Mouse (Mus musculus): ENCODE data around the gene Tomm6.
"Not testable (repeated sequence)": the region's sequence is repeated elsewhere in the genome, so short reads cannot be mapped to it uniquely, and the experiment has no call there.

The Tomm6 gene

DNA sequence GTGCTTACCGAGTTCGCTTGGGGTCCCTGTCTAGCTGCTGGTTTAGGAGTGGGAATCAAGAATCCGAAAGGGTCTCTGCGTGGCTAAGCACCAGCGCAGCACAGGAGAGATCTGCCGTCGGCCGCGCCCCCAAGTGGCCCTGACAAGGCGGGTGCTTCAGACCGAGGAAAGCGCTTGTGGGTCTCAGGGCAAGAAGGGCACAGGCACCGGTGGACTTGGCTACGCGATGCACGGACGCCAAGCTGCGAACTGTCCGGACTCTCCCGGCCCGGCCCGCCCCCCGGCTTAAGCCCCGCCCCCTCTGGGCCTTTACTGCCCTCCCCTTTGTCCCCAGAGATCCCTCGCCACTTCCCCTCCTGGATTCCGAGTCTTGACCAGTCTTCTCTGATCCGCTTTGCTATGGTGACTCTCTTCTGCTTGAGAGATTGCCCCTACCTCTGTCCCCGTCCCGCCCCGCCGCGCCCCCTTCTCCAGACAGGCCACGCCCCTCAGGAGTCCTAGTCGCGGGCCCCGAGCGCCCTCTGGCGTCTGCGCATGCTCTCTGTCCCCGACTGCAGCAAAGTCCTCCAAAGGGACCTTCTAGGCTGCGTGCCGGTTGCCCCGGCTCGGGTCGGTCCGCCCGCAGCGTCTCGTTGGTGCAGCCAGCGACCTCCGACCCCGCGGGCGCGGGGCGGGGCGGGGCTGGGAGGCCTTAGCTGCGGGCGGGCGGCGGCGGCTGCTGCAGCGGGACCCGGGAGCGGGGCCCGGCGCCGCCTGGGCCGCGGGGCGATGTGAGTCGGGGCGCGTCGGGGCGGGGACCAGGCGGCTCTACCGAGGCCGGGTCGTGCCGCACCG lies 6.5 kb upstream of the Tomm6 start, which contains the start of gene Prickle4:
Prickle4 (minus strand) TSS at position 234 of the 834 bp plus-strand sequence.
- peak; percentile 99 for DNase-seq

DNA sequence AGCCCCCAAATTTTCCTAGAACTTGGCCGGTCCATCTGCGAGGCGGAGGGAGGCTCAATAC lies 6.1 kb upstream of the Tomm6 start, which contains the start of gene Gm21981:
Gm21981 (minus strand) TSS at position 14 of the 61 bp plus-strand sequence.
- no peak for DNase-seq

DNA sequence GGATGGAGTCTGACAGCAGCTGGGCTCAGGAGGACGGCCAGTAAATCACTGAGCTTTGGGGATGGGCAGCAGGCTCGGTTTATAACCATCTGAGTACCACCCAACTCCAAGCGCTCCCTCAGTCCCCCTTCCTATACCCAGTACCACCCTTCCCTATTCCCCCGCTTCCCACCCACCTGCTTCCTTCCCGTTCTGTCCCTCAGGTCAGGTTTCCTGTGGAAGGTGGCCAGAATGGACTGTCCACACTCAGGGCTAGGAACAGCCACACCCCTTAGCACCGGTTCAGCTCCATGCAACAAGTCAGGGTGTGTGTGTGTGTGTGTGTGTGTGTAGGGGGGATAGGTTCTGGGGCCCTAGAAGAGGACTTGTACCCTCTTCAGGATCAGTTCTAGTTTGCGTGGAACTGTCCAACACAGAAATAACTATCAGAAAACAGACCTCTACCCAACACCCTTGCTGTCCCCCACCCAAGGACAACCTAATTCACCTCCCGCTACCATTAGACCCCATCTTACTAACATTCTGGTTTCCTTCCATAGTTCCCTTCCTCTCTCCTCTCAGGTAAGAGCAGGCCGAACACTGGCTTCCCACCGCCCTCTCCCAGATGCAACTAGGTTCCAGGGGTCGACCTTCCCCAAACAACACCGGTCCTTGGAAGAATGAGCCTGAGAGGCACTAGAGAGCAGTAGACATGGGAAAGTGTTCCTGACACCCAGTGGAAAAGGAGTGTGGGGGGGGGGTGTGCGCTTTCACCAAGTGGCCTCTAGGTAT lies 5.7 kb upstream of the Tomm6 start:
- DNase-seq: no peak

DNA sequence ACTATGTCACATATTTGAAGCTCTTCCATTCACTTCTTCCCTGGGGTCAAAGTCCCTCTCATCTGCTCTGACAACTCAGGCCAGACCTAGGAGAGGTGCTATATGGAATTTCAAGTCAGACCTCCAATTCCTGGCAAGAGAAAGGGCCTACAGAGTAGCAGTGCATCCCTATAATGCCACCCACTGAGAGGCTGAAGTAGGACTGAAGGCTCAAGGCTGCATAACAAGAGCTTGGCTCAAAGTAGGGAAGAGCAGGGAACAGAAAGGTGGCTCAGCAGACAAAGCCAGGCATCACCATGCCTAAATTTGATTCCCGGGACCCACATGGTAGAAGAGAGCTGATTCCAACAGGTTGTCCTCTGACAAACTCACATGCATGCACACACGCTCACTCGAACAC lies 3.5 kb upstream of the Tomm6 start:
- no peak for DNase-seq

DNA sequence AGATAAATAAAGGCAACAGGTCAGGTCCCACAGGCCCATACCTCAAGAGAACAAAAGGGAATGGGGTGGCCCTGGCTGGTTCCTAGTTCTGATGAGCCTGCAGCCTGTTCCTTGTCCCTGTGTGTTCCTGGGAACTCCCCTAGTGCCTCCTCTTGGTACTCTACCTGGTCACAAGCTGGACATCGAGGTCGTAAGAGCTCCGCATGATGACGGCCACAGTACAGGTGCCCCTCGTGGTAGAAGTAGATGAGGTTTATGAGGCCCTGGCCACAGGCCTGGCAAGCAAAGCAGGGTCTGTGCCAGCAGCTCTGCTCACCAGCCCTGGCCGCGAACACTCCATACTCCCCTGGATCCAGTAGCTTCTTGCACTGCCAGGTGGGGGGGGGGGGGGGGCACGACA lies 1.7 kb upstream of the Tomm6 start:
- no peak for DNase-seq

DNA sequence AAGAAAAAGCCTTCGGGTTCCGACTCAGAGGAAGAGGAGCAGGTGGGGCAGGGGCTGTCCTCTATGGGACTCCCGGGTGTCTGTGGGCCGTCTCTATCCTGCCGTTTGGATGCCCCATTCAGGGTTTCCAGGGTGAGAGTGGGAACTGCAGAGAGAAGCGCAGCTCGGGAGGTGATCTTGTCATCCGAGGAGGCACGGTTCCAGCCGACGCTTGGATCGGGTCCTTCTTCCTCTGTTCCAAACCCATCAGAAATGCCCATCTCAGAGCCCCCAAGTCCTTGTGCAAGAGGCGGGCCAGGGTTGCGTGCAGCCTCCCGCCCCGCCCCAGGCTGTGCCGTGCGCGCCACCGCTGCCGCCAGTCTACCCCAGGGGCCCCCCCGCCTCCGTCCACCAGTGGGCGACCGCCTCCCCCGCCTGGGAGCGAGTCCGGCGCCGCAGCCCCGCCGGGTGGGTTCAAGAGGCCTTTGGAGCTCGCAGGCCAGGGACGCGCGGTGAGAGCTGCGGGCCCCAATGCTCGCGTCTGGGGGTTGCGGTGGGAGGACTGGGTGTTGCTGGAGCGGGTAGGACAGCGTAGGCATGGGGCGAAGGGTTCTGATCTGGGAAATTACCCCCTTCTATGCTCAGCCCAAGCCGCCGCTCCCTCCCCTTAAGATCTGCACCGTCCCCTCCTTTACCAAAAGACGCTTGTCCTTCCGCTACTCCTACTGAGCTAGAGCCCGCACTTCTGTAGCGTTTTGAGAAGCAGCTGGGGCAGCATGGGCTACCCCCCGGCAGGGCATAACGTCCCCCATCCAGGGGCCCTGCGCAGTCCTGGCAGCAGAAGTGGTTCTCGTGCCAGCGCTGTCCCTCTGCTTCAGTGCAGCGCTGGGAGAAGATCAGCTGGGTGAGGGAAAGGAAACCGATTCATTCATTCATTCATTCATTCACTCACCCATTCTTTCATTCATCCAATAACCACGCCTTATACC lies 706 bp upstream of the Tomm6 start, which contains the start of gene Frs3:
Frs3 (plus strand) TSS at position 423 of the 968 bp plus-strand sequence.
- DNase-seq: peak; percentile 75

DNA sequence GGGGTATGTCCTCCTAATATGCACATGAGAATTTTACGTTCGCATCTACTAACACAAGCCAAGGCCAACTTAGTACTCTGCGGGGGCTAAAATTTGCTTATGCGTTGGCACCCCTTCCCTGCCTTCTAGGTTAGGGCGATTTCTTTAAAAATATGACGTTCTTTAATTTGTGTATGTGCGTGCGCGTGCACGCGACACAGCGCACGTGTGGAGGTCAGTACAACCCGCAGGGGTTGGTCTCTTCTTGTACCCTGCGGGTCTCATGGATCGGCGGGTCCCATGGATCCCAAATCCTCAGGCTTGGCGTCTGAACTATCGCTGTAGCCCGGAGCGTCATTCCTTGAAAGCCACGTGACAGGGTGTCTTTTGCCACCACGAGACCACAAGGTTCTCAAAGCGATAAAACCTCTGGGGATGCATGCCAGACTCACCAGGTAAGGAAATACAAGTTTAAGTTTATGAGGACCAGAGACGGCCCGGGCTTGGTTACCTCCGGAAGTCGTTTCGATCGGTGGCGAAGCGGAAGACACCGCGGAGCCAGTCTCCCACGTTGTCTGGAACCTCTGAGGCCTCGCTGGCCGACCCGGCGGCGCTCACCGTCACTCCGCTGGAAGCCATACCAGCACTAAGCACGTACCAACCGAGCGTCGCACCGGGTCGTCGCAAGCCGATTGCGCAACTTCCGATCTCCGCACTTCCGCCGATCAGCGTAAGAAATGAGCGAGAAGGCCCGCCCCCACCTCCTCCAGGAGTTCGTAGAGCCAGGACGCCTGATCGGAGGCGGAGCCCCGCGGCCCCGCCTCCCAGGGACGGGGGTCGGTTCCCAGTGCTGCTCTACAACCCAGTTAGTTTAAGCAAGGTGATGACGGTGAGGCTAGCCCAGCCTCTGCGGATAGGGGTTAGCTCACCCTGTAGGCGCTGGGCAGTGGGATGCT lies 510 bp downstream of the Tomm6 start:
- peak; percentile 96 for DNase-seq

DNA sequence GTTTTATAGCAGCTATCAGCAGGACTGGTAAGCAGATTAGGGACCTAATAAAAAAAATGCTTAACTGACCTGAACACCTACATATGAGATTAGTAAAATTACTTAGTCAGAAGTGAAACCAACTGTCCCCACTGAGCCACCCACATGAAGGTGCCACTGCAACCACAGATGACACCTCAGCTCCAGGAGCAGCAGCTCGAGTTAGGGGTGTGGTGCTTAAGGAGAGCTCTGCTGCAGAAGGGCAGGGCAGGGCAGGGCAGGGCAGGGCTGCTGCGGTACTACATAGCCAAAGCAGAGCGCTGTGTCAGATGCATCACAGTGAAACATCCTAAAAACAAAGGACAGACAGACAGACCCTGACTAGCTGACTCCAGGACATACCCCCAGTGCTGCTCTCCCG lies 5.3 kb downstream of the Tomm6 start:
- DNase-seq: no peak

DNA sequence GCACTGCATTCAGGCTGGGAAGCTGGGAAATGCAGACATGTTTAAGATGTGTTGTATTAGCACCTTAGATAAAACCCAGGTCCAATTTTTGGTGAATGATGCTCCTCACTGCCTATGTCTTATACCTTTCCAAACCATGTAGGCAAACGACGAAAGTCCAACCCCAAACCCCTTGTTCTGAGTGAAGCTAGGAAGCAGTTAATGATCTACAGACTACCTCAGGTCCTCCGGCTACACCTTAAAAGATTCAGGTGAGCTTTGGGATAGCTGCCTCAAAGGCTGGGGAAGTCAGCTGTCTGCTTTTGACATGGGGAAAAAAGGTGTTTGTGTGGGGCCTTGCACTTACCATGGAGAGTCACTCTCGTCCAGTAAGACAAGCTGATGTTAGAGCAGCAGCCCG lies 9.5 kb downstream of the Tomm6 start:
- no peak for DNase-seq

DNA sequence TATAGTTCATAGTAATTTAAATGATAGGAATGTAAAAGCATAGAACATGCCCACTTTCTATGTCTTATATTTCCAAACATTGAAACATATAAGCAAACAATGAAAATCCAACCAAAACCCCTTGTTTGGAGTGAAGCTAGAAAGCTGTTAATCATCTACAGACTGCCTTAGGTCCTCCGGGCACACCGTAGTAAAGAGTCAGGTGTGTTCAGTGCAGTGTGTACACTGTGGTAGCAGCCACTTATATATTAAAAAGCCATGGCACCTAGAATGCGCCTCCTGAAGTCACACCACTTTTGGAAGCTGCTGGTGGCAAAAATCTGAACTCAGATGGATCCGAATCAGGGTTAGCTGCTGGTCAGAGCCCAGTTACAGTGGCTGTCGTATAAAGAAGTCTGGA lies 9.9 kb downstream of the Tomm6 start:
- no peak for DNase-seq

DNA sequence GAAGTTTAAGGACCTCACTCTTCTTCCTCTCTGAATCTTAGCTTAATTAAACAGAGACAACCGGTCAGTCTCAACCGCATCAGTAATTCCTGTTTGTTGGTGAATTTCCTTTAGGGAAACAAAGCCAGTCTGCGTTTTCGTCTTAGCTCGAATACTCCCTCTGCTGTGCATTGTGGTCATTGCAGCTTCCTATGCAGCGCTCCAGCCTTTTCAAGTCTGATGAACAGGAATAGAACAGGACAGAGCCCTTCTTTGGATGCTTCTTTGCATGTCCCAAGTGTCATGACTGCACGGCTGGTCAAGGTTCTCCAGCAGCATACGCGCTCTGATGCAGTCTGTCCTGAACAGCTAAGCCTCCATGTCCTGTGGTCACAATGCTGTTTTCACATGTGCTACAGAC lies 11.6 kb downstream of the Tomm6 start:
- DNase-seq: peak; percentile 71

DNA sequence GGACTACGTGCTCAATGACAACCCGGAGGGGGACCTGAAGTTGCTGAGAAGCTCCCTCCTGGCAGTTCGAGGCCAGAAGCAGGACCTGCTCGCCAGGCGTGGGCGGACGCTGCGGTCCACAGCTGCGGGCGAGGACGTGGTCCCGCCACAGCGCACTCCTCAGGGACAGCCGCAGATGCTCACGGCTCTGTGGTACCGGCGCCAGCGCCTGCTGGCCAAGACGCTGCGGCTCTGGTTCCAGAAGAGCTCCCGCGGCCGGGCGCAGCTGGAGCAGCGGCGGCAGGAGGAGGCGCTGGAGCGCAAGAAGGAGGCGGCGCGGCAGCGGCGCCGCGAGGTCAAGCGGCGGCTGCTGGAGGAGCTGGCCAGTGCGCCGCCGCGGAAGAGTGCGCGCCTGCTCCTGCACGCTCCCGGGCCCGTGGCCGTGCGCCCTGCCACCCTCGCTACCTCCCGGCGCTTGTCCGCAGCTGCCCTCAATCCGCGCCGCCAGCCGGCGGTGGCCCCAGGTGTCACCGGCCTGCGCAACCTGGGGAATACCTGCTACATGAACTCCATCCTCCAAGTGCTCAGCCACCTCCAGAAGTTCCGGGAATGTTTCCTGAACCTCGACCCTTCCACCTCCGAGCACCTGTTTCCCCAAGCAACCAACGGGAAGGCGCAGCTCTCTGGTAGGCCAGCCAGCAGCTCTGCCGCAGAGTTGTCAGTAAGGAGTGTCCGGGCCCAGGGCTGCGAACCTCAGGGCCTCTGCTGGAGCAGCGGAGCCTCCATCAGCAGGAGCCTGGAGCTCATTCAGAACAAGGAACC lies 15.7 kb downstream of the Tomm6 start:
- no peak for DNase-seq

DNA sequence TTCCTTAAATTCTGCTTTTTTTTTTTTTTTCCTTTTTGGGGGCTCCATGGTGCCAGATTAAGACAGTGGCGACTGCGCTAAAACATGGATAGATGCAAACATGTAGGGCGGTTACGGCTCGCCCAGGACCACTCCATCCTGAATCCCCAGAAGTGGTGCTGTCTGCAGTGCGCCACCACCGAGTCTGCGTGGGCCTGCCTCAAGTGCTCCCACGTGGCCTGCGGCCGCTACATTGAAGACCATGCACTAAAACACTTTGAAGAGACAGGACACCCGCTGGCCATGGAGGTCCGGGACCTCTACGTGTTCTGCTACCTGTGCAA lies 16.2 kb downstream of the Tomm6 start:
- DNase-seq: no peak

DNA sequence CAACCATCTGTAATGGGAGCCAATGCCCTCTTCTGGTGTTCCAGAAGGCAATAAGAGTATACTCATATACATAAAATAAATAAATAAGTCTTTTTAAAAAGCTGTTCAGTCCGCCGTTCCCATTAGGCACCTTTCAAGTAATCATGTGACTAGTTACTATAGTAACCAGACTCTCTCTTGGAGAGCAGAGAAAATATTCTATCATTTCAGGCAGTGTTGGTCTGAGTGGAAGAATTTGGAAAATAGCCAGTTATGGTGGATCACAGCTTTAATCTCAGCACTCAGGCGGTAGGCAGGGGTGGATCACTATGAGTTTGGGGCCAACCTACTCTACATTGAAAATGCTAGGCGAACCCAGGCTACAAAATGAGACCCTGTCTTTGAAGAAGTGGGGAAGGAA lies 19.0 kb downstream of the Tomm6 start:
- no peak for DNase-seq

DNA sequence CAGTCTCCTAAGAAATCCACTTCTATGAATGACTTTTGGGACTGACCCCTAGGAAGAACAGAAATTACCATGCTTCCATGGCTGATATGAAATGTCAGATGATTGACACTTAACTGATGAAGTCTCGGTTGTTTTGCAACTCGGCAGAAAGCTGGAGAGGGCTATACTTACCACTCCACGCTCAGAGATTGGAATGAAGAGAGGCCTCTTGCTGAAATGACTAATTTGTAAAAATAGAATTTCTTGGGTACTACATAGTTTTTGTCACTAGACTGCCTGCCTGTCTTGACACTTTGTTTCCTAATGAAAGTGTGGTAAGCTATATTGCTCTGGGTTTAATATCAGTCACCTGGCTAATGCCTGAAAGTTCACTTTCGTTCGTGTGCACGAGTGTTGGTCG lies 23.7 kb downstream of the Tomm6 start:
- DNase-seq: no peak

DNA sequence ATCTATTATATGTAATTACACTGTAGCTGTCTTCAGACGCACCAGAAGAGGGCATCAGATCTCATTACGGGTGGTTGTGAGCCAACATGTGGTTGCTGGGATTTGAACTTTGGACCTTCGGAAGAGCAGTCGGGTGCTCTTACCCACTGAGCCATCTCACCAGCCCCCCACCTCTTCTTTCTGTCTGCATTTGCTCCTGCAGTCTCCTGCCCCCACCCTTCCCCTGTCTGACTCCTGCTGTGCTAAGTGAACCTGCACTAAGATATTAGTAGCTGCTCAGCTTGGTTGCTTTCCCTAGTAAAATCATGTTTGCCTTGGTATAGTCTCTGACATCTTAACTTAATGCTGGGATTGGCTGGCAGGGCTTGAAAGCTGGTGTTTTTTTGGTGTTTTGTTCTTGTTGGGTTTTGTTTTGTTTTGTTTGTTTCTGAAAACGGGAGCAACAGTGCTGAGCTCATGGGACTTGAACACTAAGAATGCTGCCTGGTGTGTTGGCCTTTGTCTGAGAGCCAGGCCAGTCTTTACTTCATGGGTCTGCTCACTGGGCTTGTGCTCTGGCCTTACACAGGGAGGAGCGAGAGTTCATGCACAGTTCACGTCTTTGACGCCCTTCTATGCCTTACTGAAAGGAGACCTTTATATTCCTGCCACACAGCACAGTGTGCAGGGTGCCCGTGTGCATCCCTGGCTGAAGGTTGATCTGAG lies 25.0 kb downstream of the Tomm6 start:
- DNase-seq: no peak

DNA sequence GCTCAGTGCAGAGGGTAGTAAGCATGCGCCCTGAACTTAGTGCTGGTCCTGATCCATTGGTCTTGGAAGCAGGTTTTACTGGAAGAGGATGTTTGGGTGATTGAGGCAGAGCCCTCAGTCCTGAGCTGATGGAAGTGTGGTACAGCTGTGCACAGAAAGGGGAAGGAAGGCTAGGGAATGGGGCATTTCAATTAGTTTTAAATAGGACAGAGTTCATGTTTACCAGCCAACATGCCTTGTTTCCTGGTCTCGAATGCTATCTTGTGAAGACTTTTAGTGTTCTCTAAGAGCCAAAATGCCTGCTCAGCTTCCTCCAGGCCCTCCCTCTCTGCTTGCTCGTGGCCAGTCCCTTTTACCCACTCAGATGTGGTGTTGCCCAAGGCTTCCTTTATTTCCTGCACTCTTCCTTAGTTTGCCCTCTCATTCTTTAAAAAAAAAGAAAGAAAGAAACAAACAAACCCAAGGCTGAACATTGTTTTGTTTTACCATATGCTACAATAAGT lies 29.4 kb downstream of the Tomm6 start:
- DNase-seq: no peak

DNA sequence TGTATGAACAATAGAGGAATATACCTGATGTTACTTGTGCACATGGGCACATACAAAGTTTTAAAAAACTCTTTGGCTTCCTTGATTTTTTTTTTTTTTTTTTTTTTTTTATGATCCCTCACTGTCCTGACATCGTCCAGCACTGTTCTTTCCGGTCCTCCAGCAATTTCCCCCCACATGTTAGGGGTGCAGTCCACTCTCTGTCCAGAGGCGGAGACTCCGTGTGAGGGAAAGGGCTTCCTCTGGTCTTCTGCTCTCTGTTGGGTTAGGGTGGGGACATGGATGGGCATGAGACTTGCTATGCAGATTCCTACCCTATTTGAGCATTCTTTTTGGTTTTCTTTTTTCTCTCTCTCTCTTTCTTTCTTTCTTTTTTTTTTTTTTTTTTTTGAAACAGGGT lies 30.3 kb downstream of the Tomm6 start:
- no peak for DNase-seq

DNA sequence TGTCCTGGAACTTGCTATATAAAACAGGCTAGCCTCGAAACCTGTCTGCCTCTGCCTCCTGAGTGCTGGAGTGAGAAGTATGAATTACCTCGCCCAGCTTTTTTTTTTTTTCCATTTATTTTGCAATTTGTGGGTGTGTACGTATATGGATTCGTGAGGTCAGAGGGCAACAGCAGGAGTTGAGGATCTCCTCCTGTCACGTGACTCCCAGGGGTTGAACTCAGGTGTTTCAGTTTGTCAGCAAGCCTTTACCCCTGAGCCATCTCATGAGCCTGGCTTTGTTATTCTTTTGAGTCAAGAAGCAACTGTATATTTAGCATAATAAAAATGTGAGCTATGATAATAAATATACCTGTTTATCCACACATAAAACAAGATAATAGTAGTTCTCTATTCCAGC lies 32.5 kb downstream of the Tomm6 start:
- no peak for DNase-seq

DNA sequence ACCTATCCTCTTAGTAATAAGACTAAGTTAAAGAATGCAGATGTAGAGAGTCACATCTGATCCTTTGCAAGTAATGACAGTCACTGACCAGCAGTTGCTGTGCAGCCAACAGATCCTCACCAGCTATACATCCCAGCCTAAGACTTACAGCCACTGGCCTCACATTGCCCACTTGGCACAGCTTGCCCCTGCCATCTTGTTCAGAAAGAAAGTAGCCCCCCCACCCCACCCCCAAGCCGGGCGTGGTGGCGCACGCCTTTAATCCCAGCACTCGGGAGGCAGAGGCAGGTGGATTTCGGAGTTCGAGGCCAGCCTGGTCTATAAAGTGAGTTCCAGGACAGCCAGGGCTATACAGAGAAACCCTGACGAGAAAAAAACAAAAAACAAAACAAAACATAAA lies 33.8 kb downstream of the Tomm6 start:
- not testable (repeated sequence) for DNase-seq

DNA sequence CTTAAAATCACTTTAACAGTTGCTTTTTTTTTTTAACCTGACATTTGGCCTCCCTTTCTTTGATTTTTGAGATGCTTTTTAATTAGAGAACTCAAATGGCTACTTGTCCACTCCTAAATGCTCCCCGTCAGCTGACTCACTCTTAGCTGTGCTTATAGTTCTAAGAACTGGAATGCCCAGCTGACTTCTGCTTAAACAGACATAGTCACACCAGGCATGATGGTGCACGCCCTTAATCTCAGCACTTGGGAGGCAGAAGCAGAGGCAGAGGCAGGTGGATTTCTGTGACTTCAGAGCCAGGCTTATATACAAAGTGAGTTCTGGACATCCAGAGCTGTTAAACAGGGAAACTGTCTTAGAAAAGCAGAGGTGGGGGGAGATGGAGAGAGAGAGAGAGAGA lies 36.2 kb downstream of the Tomm6 start:
- DNase-seq: no peak

Measured in thymus, postnatal 4 days (tissue).